Mouse (Mus musculus) bone marrow macrophage, adult 2 months (primary cell): Measurements from ENCODE around the gene Galns.

Experiments
- CTCF ChIP-seq: IDR thresholded peaks from 2 replicates; pipeline ENCODE4 v1.5.1; 2012; ENCODE audit warnings: low read depth, mild to moderate bottlenecking, low read length, moderate library complexity
- POLR2A ChIP-seq: IDR thresholded peaks from 2 replicates; pipeline ENCODE4 v1.6.1; 2012; ENCODE audit warnings: mild to moderate bottlenecking, low read depth, low read length, borderline replicate concordance

DNA sequence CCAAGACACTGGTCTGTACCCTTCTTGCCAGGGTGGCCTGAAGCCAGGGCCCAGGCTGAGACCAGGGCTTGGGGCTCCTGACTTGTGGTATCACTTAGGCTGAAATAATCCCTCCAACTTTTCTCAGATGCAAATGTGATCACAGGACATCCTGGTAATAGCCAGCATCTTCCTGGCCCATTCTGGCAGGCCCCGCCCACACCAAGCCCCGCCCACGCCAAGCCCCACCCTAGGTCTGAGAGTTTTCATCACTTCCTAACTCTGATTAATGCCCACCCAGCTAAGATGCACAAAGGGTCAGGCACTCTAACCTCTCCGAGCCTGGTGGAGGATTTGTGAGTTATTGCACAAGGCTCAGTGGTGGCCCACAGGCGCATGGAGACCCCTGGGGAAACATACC is 9.2 kb upstream of the Galns start:
- TF ChIP-seq CTCF = no peak
- no peak for TF ChIP-seq POLR2A
